Mouse (Mus musculus) forebrain, embryonic 10.5 days (tissue): Measurements from ENCODE around the gene Xrcc4. TPM values are rescaled to one million over a fixed set of nuclear protein-coding genes. Genes with fewer than 3 reads are reported as not detected.

Experiments
- DNase-seq: peaks from one replicate; pipeline ENCODE4 v3.0.0-alpha.2; 2017; ENCODE audit warnings: low spot score; ENCODE audit errors: extremely low spot score
- H3K27ac ChIP-seq: fragments of 300-500 bp; sonication (generic); 2 replicates; pipeline ENCODE4 v1.5.1; 2016; ENCODE audit warnings: mild to moderate bottlenecking
- H3K27me3 ChIP-seq: fragments of 300-500 bp; sonication (generic); 2 replicates; pipeline ENCODE4 v1.6.1; 2016; ENCODE audit warnings: mild to moderate bottlenecking; ENCODE audit not compliant: poor library complexity, severe bottlenecking
- H3K36me3 ChIP-seq: fragments of 300-500 bp; sonication (generic); replicated peaks from 2 replicates; pipeline ENCODE4 v1.6.1; 2016; ENCODE audit warnings: mild to moderate bottlenecking, moderate library complexity
- H3K4me1 ChIP-seq: fragments of 300-500 bp; sonication (generic); 2 replicates; pipeline ENCODE4 v1.6.1; 2016
- H3K4me3 ChIP-seq: fragments of 300-500 bp; sonication (generic); 2 replicates; pipeline ENCODE4 v1.5.1; 2016; ENCODE audit warnings: mild to moderate bottlenecking, moderate library complexity
- H3K9me3 ChIP-seq: fragments of 300-500 bp; sonication (generic); 2 replicates; pipeline ENCODE4 v1.6.1; 2016; ENCODE audit warnings: mild to moderate bottlenecking, moderate library complexity
- WGBS: fragments of 180-500 bp; shearing (Covaris S2); methylation state at CpG from one replicate; pipeline ENCODE4 v1.1.7; 2016; 5-methylcytosine and 5-hydroxymethylcytosine counted together
- polyA plus RNA-seq: library from polyadenylated mRNA; unstranded; fragments of >200 nt; fragmentation: Nextera tagmentation; extraction: Ambion mirVana; gene quantifications from 2 replicates; pipeline ENCODE4 v1.2.1, GENCODE M21; 2016

Xrcc4 gene
- polyA plus RNA-seq, 1 experiment from 2014 or later: 9.5 TPM

DNA sequence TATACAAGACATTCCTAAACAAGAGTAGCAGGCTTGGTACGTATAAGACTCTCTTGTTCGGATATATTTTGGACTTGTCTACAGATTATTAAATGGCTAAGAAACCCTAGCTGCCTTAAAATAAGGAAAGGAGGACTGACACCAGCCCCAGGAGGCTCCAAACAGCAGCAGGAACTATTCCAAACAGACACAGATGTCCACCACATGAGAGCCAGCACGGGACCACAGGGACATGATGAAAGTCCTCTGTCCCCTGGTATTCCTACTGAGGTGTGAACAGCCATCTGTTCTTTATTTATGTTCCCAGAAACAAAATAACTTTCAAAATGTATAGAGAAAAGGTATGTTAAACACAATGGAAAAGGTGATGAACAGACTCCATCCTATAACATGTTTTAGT lies 58.5 kb downstream of the Xrcc4 start:
- H3K27ac ChIP-seq: no peak overlapping the region
- no peaks in the 10 kb centered on the region for H3K36me3 ChIP-seq
- DNase-seq: no peak
- no peak overlapping the region for H3K4me3 ChIP-seq
- no peaks in the 10 kb centered on the region for H3K9me3 ChIP-seq
- no peaks in the 10 kb centered on the region for H3K27me3 ChIP-seq
- H3K4me1 ChIP-seq: peaks cover 9% of the 10 kb centered on the region
- 78% methylated on average over 3 of the region's 3 CpGs for WGBS

DNA sequence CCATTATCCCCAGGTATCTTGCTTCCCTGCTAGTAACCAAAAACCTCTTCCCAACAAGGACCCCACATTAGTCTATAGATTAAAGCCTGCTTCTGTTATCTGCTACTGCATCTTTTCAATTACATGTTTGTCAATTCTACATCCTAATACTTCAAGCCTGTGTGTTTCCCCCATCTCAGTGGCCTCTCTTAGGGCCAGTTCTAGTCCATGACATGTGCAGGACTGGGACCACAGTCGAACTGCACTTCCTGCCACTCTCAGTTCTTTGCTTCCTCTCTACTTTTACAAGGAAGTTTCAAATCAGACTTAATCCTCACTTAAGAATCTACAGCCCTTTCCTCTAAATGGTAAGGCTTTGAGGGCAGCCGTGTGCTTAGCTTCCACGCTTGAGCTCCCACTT lies 76.8 kb downstream of the Xrcc4 start:
- no peaks in the 10 kb centered on the region for H3K36me3 ChIP-seq
- no peaks in the 10 kb centered on the region for H3K9me3 ChIP-seq
- H3K27ac ChIP-seq: no peak overlapping the region
- DNase-seq: no peak
- no peaks in the 10 kb centered on the region for H3K27me3 ChIP-seq
- H3K4me1 ChIP-seq: peaks cover 11% of the 10 kb centered on the region
- 41% methylated on average over 3 of the region's 3 CpGs for WGBS
- no peak overlapping the region for H3K4me3 ChIP-seq

DNA sequence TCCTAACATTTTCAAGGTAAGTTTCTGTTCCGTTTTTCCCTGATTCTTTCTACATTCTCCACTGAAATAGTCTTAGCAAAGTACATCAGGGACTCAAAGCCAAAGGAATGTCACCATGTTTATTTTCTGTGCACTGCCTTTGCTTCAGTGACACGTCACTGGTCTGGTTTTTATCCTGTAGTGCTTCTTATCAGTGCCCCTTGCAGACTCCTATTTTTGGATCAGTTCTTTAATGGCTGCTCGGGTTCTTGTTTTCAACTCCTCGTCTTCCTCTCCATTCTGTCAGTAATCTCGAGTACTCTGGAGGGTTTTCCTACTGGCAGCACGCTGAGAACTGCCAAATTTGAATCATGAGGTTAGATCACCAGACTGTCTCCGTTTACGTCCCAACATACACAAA lies 77.2 kb downstream of the Xrcc4 start:
- Histone ChIP-seq H3K27ac (no peak overlapping the region), H3K4me1 (peaks cover 11% of the 10 kb centered on the region), H3K9me3 (no peaks in the 10 kb centered on the region), H3K27me3 (no peaks in the 10 kb centered on the region), H3K4me3 (no peak overlapping the region), H3K36me3 (no peaks in the 10 kb centered on the region)
- DNase-seq: no peak
- WGBS: 76% methylated on average over 8 of the region's 8 CpGs

DNA sequence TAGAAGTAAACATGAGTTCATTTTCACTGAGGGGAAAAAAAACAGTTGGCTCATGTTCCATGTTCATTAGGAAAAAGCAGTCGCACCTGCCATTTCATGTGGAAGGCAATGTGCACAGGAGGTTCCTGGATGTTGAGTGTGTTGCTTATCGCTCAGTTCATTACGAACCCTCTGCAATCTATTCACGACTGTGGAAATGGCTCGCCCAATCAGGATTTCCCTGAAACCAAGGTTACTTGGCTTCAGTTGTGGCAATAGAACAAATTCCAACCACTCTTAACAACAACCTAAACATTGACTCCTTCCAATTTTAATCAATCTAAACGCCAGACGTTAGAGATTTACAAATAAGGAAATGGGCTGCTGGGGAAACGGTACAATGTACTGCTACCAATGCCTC lies 78.3 kb downstream of the Xrcc4 start:
- Histone ChIP-seq H3K27ac (no peak overlapping the region), H3K9me3 (no peaks in the 10 kb centered on the region), H3K4me1 (peaks cover 11% of the 10 kb centered on the region), H3K27me3 (no peaks in the 10 kb centered on the region), H3K36me3 (no peaks in the 10 kb centered on the region), H3K4me3 (no peak overlapping the region)
- no peak for DNase-seq
- WGBS: 92% methylated on average over 8 of the region's 8 CpGs

DNA sequence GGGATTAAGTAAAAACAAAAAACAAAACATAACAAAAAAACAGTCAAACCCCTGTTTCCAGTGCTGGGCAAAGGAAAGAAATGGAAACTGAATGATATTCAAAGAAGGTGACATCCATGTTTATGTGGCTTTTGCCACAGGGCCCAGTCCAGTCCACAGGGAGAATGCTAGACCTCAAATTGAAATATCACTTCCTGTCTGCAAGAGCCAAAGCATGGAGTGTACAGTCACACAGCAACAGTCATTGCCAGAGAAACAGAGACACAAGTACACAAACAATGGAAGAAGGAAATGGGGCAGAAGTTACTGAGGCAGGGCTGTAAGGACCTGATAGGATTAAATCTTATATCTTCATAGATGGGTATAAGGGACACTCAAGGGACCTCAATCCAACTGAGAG lies 79.6 kb downstream of the Xrcc4 start:
- Histone ChIP-seq H3K4me1 (peaks cover 11% of the 10 kb centered on the region), H3K36me3 (no peaks in the 10 kb centered on the region), H3K4me3 (no peak overlapping the region), H3K9me3 (no peaks in the 10 kb centered on the region), H3K27me3 (no peaks in the 10 kb centered on the region), H3K27ac (no peak overlapping the region)
- no peak for DNase-seq

DNA sequence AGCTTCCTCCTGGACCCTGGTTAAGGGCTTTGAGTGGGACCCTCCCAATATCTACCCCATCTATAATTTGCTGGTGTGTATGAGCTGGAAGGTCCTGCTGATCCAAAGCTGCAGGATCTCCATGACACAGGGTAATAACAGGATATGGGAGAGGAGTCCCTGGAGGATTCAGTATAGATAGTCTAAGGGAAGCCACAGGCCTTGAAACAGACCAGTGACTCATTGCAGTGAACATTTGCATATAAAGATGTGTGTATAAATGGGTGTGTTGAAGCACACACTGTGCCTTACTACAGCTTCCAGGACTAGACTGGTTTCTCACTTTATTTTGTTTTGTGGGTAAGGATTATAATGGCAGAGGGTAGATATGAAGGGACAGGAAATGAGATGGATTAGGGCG lies 83.8 kb downstream of the Xrcc4 start:
- no peak overlapping the region for H3K4me3 ChIP-seq
- no peaks in the 10 kb centered on the region for H3K9me3 ChIP-seq
- no peak for DNase-seq
- H3K27me3 ChIP-seq: no peaks in the 10 kb centered on the region
- no peak overlapping the region for H3K27ac ChIP-seq
- WGBS: 95% methylated on average over 1 of the region's 1 CpGs
- H3K36me3 ChIP-seq: no peaks in the 10 kb centered on the region
- H3K4me1 ChIP-seq: peaks cover 3% of the 10 kb centered on the region; the same call in 1 of the 2 replicates

DNA sequence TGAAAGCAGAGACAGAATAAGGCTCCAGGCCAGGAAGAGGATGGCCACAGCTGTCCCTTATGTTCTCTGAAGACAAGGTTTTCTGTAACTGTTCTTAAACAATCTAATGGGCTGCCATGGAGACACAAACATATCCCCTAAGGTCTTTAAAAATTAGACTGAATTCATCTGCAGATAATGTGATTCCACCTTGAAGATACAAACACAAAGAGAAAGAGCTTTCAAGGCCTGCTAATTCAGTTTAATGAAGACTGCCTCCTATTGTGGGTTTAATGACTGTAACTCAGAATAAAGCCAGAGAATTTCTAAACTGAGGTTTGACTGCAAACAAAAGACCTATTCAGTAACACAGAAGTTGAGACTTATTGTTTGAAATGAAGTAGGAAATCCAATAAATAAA lies 91.9 kb downstream of the Xrcc4 start:
- no peaks in the 10 kb centered on the region for H3K9me3 ChIP-seq
- H3K36me3 ChIP-seq: no peaks in the 10 kb centered on the region
- no peak overlapping the region for H3K27ac ChIP-seq
- no peaks in the 10 kb centered on the region for H3K27me3 ChIP-seq
- peaks cover 7% of the 10 kb centered on the region; the same call in 1 of the 2 replicates for H3K4me1 ChIP-seq
- H3K4me3 ChIP-seq: no peak overlapping the region
- no peak for DNase-seq

DNA sequence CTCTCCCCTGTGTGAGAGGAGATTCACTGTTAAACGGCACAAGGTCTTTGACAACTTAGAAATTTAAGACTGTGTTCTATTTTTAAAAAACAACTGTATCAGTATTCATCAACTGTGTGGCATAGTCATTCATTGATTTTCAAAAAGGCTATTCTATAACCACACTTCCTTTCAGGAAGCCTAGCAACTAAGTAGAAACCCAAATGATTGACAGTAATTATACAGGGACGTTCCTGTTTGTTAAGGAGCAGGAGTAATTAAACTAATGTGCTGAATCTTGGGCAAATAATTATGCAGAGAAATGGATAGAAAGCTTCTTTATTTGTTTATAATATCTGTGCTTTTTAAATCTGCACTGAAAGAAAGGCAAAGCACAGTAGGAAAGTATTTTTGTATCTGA lies 103.3 kb downstream of the Xrcc4 start:
- DNase-seq: no peak
- Histone ChIP-seq H3K36me3 (no peaks in the 10 kb centered on the region), H3K27ac (no peak overlapping the region), H3K4me1 (peaks cover 4% of the 10 kb centered on the region; the same call in 1 of the 2 replicates), H3K4me3 (no peak overlapping the region), H3K9me3 (no peaks in the 10 kb centered on the region), H3K27me3 (no peaks in the 10 kb centered on the region)
- 42% methylated on average over 2 of the region's 2 CpGs for WGBS

DNA sequence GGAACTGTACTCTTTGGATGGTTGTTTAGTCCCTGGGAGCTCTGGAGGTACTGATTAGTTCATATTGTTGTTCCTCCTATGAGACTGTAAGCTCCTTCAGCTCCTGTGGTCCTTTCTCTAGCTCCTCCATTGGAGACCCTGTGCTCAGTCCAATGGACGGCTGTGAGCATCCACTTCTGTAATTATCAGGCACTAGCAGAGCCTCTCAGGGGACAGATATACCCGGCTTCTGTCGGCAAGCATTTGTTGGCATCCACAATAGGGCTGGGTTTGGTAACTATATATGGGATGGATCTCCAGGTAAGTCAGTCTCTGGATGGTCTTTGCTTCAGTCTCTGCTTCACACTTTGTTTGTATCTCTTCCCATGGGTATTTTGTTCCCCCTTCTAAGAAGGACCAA lies 118.5 kb downstream of the Xrcc4 start:
- Histone ChIP-seq H3K27me3 (no peaks in the 10 kb centered on the region), H3K9me3 (no peaks in the 10 kb centered on the region), H3K36me3 (no peaks in the 10 kb centered on the region), H3K4me1 (no peaks in the 10 kb centered on the region), H3K27ac (no peak overlapping the region), H3K4me3 (no peak overlapping the region)
- 94% methylated on average over 3 of the region's 3 CpGs for WGBS
- no peak for DNase-seq

DNA sequence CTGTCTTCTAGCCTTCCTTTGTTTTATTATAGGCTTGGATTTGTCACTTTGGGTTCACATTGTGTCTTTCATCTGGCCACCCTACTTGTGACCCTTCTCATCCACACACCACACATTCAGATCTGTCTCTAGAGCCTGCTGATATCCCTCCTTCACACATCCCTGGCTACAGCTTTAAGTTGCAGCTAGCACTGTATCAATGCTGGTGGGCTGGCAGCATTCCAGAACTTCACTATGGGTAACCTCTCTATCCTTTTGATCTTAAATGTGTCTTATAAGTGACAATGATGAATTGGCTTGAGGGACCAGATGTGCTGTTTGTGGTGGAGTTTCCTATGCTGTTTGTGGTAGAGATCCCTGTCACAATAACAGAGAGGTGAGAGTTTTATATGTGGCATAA lies 120.7 kb downstream of the Xrcc4 start:
- Histone ChIP-seq H3K27ac (no peak overlapping the region), H3K4me1 (no peaks in the 10 kb centered on the region), H3K36me3 (no peaks in the 10 kb centered on the region), H3K27me3 (no peaks in the 10 kb centered on the region), H3K4me3 (no peak overlapping the region), H3K9me3 (no peaks in the 10 kb centered on the region)
- DNase-seq: no peak

DNA sequence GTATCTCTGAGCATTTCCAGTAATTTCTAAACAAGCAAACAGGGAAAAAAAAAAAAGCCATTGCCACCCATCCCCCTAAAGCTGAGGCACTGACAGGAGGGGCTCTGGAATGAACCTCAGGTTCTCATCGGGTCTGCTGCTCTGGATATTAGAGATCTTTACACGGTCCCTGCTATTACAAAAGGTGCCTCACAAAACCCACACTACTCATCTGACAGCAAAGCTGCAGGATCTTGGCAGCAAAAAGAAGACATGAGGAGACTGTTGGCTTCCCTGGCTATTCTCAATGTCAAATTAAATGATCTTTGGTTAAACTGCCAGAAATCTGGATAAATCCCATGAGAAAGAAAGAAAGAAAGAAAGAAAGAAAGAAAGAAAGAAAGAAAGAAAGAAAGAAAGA lies 145.1 kb downstream of the Xrcc4 start:
- H3K36me3 ChIP-seq: no peaks in the 10 kb centered on the region
- H3K27me3 ChIP-seq: no peaks in the 10 kb centered on the region
- DNase-seq: no peak
- 79% methylated on average over 2 of the region's 2 CpGs for WGBS
- H3K4me3 ChIP-seq: no peak overlapping the region
- no peaks in the 10 kb centered on the region for H3K9me3 ChIP-seq
- no peaks in the 10 kb centered on the region for H3K4me1 ChIP-seq
- no peak overlapping the region for H3K27ac ChIP-seq

DNA sequence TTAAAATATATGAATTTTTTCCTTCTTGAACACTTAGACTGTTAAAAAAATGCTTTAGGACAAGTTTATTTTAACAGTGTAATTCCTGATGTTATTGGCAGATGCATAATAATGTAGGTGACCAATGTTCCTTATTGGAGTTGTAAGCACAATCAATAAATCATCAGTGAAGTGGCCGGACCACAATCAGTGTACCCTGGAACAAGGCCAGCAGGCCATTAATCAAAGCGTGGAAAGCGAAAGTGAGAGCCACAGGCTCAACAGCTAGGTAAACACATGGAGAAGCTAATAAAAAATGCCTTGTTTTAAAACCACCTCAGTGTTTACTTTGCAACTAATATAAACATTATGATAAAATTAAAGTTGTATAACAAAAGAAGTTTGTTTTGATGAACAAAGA lies 159.9 kb downstream of the Xrcc4 start:
- DNase-seq: no peak
- 72% methylated on average over 3 of the region's 3 CpGs for WGBS
- Histone ChIP-seq H3K27ac (no peak overlapping the region), H3K4me1 (no peaks in the 10 kb centered on the region), H3K27me3 (no peaks in the 10 kb centered on the region), H3K9me3 (no peaks in the 10 kb centered on the region), H3K4me3 (no peak overlapping the region), H3K36me3 (no peaks in the 10 kb centered on the region)

DNA sequence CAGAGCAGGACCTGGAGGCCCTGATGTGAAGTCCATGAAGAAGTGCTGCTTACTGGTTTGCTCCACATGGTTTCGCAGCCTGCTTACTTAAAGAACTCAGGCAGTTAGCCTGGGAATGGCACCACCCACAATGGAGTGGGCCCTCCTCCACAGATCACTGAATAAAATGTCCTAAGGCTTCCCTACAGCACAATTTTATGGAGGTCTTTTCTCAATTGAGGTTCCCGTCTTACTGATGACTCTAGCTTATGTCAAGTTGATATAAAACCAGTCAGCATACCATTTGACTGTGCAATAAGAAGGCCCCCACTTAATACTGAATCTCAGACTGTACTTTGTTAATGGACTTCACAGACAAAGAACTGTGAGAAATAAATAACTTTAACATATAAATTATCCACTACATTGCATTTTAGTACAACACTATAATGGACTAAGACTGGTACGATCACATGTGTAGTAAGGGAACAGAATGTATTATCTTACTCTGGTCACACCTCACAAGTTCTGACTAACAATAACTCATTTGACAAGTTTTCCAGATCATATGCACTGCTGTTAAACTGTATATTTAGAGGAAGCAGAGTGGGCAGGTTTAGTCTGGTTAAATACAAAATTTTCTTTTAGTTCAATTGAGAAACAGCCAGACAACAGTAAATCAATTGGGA lies 170.5 kb downstream of the Xrcc4 start:
- Histone ChIP-seq H3K36me3 (no peaks in the 10 kb centered on the region), H3K9me3 (no peaks in the 10 kb centered on the region), H3K4me1 (peaks cover 7% of the 10 kb centered on the region), H3K4me3 (no peak overlapping the region), H3K27ac (no peak overlapping the region), H3K27me3 (no peaks in the 10 kb centered on the region)
- 94% methylated on average over 3 of the region's 3 CpGs for WGBS
- DNase-seq: no peak

DNA sequence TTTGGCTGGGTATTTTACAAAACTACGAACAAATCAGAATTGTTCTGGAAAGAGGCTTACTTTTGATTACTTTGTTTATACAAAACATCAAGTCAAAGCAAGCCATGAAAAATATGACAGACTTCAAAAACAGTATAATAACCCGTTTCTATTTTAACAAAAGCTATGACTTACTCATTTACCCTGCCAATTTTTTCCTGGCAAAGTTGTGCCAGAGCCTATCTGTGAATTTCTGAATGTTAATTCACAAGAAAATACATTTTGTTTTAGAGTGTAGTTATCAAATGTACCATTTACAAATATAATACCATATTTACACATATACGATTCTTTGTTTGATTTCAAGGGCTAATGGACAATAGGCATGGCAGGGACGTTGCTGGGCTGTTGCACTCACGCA lies 175.1 kb downstream of the Xrcc4 start:
- Histone ChIP-seq H3K4me1 (peaks cover 7% of the 10 kb centered on the region), H3K27ac (no peak overlapping the region), H3K4me3 (no peak overlapping the region), H3K9me3 (no peaks in the 10 kb centered on the region), H3K36me3 (no peaks in the 10 kb centered on the region), H3K27me3 (no peaks in the 10 kb centered on the region)
- DNase-seq: no peak
- WGBS: 94% methylated on average over 5 of the region's 5 CpGs
